Mouse (Mus musculus): ENCODE results near the gene 4933407L21Rik. TPM values are rescaled to one million over a fixed set of nuclear protein-coding genes. Genes with fewer than 3 reads are reported as not detected.
"Not testable (repeated sequence)": the region's sequence is repeated elsewhere in the genome, so short reads cannot be mapped to it uniquely, and the experiment has no call there.

The 4933407L21Rik gene
- polyA plus RNA-seq, 1 experiment from 2014 or later: 4.2 TPM

DNA sequence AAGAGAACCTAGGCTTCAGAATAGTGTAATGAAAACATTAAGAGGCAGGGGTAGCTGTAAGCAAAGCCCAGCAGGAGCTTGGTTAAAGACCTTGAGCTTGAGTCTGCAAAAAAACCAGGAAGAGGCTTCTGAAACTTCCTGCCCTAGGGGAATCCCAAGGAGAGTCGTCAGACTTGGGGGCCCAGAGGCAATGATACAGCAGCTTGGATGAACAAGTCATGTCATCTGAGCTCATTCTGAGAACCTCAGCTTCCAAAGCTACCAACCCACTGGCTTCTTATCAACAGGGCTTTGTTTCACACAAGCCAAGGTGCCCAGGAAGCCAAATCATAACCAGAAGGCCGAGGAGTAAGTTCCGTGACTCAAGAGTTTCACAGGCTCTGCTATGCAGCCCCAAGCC, 57.5 kb downstream of the 4933407L21Rik start:
- ATAC-seq (no peak), DNase-seq (ENCODE audit: low spot score) (no peak)
- Histone ChIP-seq H3K4me2 (ENCODE audit: low read length) (no peak overlapping the region), H3K27me3 (replicated peaks; ENCODE audit: control insufficient read depth, insufficient read depth, low read length) (no peaks in the 10 kb centered on the region), H3K9me3 (replicated peaks; ENCODE audit: control insufficient read depth, low read length) (no peaks in the 10 kb centered on the region), H3K36me3 (ENCODE audit: control insufficient read depth, insufficient read depth, low read length) (no peaks in the 10 kb centered on the region), H3K27ac (ENCODE audit: low read depth, low read length) (no peak overlapping the region), H3K4me3 (ENCODE audit: low read depth, low read length) (no peak overlapping the region), H3K9ac (ENCODE audit: low read length) (no peak overlapping the region), H3K4me1 (ENCODE audit: control insufficient read depth, insufficient read depth, low read length) (no peaks in the 10 kb centered on the region)
- 83% methylated on average over 3 of the region's 3 CpGs for WGBS

DNA sequence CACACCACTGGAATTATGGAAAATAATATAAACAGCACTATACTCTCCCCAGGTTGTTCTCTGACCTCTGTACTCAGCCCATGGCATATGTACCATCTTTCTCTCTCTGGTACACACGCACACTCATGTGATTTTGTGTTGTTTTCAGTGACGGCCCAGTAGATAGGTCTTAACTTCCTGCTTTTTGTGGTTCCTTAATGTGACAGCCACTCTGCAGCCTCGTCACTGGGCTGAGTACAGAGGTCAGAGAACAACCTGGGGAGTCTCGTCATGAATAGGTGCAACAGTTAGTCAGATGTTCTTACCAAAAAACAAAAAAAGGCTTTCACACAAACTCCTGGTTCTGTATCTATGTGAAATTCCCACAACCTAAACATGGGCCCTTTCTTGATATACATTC, 60.1 kb downstream of the 4933407L21Rik start:
- H3K9ac ChIP-seq (ENCODE audit: low read length): no peak overlapping the region
- H3K36me3 ChIP-seq (ENCODE audit: control insufficient read depth, insufficient read depth, low read length): no peaks in the 10 kb centered on the region
- no peak overlapping the region for H3K27ac ChIP-seq (ENCODE audit: low read depth, low read length)
- no peak overlapping the region for H3K4me2 ChIP-seq (ENCODE audit: low read length)
- ATAC-seq (no peak), DNase-seq (ENCODE audit: low spot score) (no peak)
- no peaks in the 10 kb centered on the region for H3K9me3 ChIP-seq (replicated peaks; ENCODE audit: control insufficient read depth, low read length)
- no peaks in the 10 kb centered on the region for H3K27me3 ChIP-seq (replicated peaks; ENCODE audit: control insufficient read depth, insufficient read depth, low read length)
- H3K4me3 ChIP-seq (ENCODE audit: low read depth, low read length): no peak overlapping the region
- 73% methylated on average over 4 of the region's 4 CpGs for WGBS
- H3K4me1 ChIP-seq (ENCODE audit: control insufficient read depth, insufficient read depth, low read length): no peaks in the 10 kb centered on the region

DNA sequence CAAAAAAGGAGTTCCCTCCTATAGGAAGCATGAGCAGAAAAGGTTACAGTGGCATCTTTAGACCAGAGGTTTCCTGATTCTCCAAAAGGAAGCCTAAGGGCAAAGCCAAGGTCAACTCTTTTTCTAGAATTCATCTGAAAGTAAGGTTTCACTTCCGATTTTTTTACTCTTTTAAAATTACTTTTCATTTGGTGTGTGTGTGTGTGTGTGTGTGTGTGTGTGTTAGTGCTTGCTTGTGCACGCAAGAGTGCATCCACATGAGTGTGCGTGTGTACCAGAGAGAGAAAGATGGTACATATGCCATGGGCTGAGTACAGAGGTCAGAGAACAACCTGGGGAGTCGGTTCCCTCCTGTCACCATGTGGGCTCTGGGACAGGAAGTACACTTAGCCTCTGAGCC, 60.6 kb downstream of the 4933407L21Rik start:
- H3K27ac ChIP-seq (ENCODE audit: low read depth, low read length); H3K27me3 ChIP-seq (replicated peaks; ENCODE audit: control insufficient read depth, insufficient read depth, low read length); H3K36me3 ChIP-seq (ENCODE audit: control insufficient read depth, insufficient read depth, low read length); H3K9me3 ChIP-seq (replicated peaks; ENCODE audit: control insufficient read depth, low read length); ATAC-seq; H3K4me2 ChIP-seq (ENCODE audit: low read length); H3K4me1 ChIP-seq (ENCODE audit: control insufficient read depth, insufficient read depth, low read length); DNase-seq (ENCODE audit: low spot score); H3K9ac ChIP-seq (ENCODE audit: low read length); H3K4me3 ChIP-seq (ENCODE audit: low read depth, low read length): not testable (repeated sequence)
- 90% methylated on average over 4 of the region's 4 CpGs for WGBS

Other genes starting within 250 kb of the 4933407L21Rik start
- gene A630001G21Rik, start 149.8 kb upstream of the 4933407L21Rik start, polyA plus RNA-seq (2014; fragmentation: Nextera tagmentation; extraction: Ambion mirVana): 0.33 and 0.48 TPM in 2 replicates
- gene Cab39, start 135.0 kb upstream of the 4933407L21Rik start, polyA plus RNA-seq (2014; fragmentation: Nextera tagmentation; extraction: Ambion mirVana): 62.9 and 74.3 TPM in 2 replicates
- 149 and 157 TPM in 2 replicates for gene Itm2c, start 34.2 kb upstream of the 4933407L21Rik start, polyA plus RNA-seq (2014; fragmentation: Nextera tagmentation; extraction: Ambion mirVana)
- 0.05 TPM in 1 of 2 replicates, not detected in the other for gene Gpr55, start 32.5 kb downstream of the 4933407L21Rik start, polyA plus RNA-seq (2014; fragmentation: Nextera tagmentation; extraction: Ambion mirVana)
- gene Spata3, start 88.3 kb downstream of the 4933407L21Rik start, polyA plus RNA-seq (2014; fragmentation: Nextera tagmentation; extraction: Ambion mirVana): 0.45 TPM in 1 of 2 replicates, not detected in the other
- gene 2810459M11Rik, start 117.4 kb downstream of the 4933407L21Rik start, polyA plus RNA-seq (2014; fragmentation: Nextera tagmentation; extraction: Ambion mirVana): 8.8 and 9.5 TPM in 2 replicates
- gene Psmd1, start 135.9 kb downstream of the 4933407L21Rik start, polyA plus RNA-seq (2014; fragmentation: Nextera tagmentation; extraction: Ambion mirVana): 186 and 198 TPM in 2 replicates
- 0.20 and 0.41 TPM in 2 replicates for gene Htr2b, start 183.5 kb downstream of the 4933407L21Rik start, polyA plus RNA-seq (2014; fragmentation: Nextera tagmentation; extraction: Ambion mirVana)
- gene Gm21972, start 205.2 kb downstream of the 4933407L21Rik start, polyA plus RNA-seq (2014; fragmentation: Nextera tagmentation; extraction: Ambion mirVana): 1.1 TPM in 1 of 2 replicates, not detected in the other
- 22.1 and 28.1 TPM in 2 replicates for gene Armc9, start 226.3 kb downstream of the 4933407L21Rik start, polyA plus RNA-seq (2014; fragmentation: Nextera tagmentation; extraction: Ambion mirVana)